Mouse (Mus musculus) frontal cortex, postnatal 14 days (tissue): ENCODE results near the gene Zfp13.

Source experiments
- DNase-seq, 2 experiments: peaks; one replicate each; pipeline ENCODE4 v3.0.0; 2022; ENCODE audit warnings: low spot score in 2 of 2

Zfp13 gene

DNA sequence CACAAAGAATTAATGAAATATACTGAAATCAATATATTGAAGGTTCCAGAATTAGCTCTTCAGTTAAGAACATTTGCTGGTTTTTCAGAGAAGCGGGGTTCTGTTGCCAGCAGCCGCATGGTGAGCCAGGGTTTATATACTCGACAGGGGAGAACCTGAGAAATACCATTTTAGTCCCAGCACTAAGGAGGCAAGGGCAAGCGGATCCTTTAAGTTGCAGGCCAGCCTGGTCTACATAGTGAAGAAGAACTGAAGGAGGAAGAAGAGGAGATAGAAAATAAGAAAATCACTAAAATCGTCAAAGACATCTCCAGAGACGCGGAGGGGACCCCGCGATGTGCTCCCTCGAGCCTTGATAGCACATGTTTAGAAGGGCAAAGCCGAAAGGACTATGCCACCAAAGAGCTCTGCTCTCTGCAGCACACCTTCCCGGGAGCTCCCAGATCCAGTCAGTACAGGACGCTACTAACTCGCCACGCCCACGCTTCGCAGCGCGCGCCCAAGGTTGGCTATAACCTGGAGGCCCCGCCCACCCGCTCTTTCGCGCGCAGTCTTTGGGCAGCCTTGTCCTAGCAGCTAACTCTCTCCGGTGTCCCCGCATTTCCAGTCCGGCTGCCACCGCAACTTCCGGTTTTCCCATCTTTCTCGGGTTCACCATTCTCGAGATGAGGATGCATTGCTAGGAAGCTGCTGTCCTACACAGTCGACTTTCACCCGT lies 6.9 kb downstream of the Zfp13 start:
- peak; percentile 92 for DNase-seq

DNA sequence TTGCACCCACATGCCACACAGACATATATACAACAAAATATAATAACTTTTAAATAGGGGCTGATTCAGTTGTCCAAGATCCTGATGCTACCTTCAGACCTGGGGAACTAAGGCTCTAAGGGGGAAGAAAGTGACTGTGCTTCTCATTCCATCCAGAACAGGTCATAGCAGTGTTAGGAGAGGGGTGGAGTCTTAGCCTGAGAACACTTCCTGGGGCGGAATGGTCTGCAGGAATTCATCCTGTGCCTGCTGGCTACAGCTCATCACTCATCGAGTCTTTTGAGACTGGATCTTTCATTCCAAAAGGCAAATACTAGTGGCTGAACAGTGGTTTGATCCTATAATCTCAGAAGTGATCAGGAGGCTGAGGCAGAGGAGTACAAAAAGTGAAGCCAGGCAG lies 12.0 kb downstream of the Zfp13 start:
- no peak for DNase-seq

- peak in 1 of 2 experiments; percentile 60 for DNase-seq
Measured at GRCm38 (mm10) chr17:23585721-23586491, 13.4 kb downstream of the Zfp13 start.

GRCm38 (mm10) chr17:23584786-23585185 lies 14.5 kb downstream of the Zfp13 start:
- DNase-seq: no peak

GRCm38 (mm10) chr17:23575951-23576552 lies 23.2 kb downstream of the Zfp13 start:
- DNase-seq: no peak

GRCm38 (mm10) chr17:23574130-23574529 lies 25.2 kb downstream of the Zfp13 start:
- no peak for DNase-seq

DNA sequence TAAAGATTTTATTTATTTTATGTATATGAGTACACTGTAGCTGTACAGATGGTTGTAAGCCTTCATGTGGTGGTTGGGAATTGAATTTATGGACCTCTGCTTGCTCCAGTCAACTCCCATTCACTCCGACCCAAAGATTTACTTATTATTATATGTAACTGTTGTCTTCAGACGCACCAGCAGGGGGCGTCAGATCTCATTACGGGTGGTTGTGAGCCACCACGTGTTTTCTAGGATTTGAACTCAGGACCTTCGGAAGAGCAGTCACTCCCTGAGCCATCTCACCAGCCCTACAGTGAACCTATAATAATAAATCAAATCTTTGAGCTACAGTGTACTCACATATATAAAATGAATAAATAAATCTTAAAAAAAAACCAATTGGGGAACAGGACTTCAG lies 27.2 kb downstream of the Zfp13 start:
- no peak for DNase-seq

DNA sequence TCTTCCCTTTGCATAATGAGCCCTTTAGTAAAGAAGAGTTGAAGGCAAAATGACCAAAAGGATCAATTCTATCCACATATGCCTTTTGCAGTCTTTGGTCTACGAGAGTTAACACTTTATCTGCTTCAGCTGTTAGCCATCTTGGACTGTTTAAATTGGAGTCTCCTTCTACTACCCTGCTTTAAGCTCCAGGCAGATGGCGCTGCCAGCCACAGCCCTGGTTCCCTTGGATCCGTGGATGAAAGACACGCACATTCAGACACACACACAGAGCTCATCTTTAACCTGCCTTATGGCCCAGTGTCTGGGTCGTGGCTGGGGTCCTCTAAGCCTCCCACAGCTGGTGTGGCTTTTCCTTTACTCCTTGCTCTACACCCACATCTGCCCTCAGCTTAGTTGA lies 28.2 kb downstream of the Zfp13 start:
- DNase-seq: no peak

DNA sequence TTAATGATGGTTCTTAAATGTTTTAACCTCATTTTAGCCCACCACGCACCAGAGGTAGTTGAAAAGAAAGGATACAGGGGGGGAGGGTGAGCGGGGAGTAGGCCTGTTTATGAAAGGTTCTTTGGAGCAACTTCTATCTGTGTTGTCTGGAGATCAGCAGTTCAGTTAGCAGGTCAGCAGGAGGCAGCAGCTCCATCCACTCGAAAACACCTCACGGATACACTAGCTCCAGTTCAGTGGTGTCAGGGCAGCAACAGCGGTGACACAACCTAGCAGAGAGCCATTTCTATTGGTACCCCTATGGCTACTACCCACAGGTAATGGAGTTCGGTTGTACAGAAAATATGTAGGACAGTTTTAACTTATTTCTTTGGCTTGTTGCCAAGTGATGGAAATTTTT lies 29.3 kb downstream of the Zfp13 start:
- DNase-seq: no peak

GRCm38 (mm10) chr17:23568370-23568769 lies 30.9 kb downstream of the Zfp13 start:
- DNase-seq: no peak

GRCm38 (mm10) chr17:23566787-23567186 lies 32.5 kb downstream of the Zfp13 start:
- no peak for DNase-seq

- DNase-seq: no peak
Measured at GRCm38 (mm10) chr17:23564368-23564715, 34.9 kb downstream of the Zfp13 start.

- peak; percentile 90 to 92 for DNase-seq
Measured at GRCm38 (mm10) chr17:23563595-23564367, 35.5 kb downstream of the Zfp13 start, which contains the start of gene Zfp213. TSS of gene Zfp213 (minus strand) at chr17:23564238.

DNA sequence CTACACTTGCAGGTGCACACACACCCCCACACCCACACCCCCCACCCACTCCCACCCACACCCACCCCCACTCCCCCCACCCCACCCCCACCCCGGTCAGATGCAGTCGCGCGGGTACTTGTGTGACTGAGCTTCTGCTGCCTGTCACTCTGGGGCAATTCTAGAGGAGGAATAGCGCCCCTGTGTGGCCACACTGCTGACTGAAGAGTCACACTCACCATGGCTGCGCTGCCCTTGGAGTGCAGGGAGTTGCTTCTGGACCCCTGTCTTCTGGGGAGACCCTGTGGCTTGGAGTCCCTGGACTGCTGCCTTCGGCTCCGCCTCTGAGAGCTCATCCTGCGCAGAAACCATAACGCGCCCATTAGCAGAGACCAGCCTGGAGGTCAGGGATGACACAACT lies 39.5 kb downstream of the Zfp13 start:
- no peak for DNase-seq

DNA sequence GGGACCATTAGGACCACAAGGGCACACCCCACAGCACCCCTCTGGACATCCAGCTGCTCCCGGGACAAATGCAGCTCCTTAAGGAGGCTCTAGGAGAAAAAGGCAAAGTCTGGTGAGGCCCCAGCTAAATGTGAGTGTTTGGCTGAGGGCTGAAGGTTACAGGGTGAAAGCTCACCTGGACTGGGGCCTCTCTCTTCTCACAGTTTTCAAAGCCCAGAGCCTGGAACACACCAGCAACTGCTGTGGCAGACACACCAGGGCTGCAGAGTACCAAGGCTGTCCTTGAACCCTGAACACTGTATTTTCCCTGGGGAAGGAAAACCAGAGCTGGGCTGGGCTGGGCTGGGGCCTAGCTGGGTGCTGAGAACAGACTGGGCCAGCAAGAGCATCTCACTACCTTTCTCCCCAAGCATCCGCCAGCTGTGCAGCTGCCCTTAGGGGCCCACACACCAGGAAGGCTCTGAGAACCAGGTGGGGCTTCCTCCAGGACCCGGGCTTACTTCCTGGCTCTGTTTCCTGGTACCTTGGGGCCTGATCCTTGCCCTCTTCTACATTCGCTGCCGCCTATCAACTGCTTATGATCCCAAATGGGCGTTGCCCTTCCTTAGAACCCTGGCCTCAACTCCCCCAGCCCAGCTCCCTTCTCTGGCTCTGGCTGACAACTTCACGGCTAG lies 43.9 kb downstream of the Zfp13 start:
- no peak for DNase-seq

- no peak for DNase-seq
Measured at GRCm38 (mm10) chr17:23554321-23554720, 45.0 kb downstream of the Zfp13 start.

- DNase-seq: no peak
Measured at GRCm38 (mm10) chr17:23553634-23554120, 45.6 kb downstream of the Zfp13 start.

- peak in 1 of 2 experiments; percentile 3 for DNase-seq
Measured at GRCm38 (mm10) chr17:23552896-23553633, 46.2 kb downstream of the Zfp13 start.

- DNase-seq: peak in 1 of 2 experiments; percentile 6
Measured at GRCm38 (mm10) chr17:23551963-23552362, 47.3 kb downstream of the Zfp13 start.

DNA sequence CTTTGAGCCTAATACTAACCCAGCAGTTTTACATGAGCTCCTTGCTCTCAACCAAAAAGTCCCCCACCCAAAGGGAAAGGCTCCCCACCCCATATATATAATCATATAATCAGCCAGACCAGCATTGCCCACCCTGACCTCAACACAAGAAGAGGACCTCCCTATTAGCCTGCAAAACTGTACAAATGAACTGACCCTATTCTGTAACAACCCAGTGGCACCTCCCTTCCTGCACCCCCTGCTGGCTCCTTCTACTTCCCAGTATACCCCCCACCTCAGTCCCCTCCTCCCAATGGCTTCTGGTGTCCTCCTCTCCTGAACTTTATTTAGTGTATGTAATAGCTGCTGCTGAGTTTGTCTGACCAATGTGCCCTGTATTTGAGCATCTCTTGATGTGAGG lies 47.9 kb downstream of the Zfp13 start:
- DNase-seq: peak in 1 of 2 experiments; percentile 3

GRCm38 (mm10) chr17:23550856-23551255 lies 48.4 kb downstream of the Zfp13 start:
- DNase-seq: no peak
